Mouse (Mus musculus) lung, adult 2 months (tissue): ENCODE measurements around the gene Spag17.

Experiments
- CTCF ChIP-seq: fragments of 200-500 bp; IDR thresholded peaks from 2 replicates; pipeline ENCODE4 v1.5.1; 2011; ENCODE audit warnings: mild to moderate bottlenecking, low read length, control low read depth; ENCODE audit not compliant: insufficient read depth
- POLR2A ChIP-seq: fragments of 200-500 bp; IDR thresholded peaks from 2 replicates; pipeline ENCODE4 v1.6.1; 2011; ENCODE audit warnings: low read depth, mild to moderate bottlenecking, control low read depth, low read length, borderline replicate concordance; ENCODE audit errors: extremely low read depth

- TF ChIP-seq CTCF, result no peak
- TF ChIP-seq POLR2A, result no peak
These were observed 276.6 kb downstream of the Spag17 start for GRCm38 (mm10) chr3:100161665-100162314.
